22 mouse cellular contexts compared by ENCODE assay signal in the genomic region with DNA sequence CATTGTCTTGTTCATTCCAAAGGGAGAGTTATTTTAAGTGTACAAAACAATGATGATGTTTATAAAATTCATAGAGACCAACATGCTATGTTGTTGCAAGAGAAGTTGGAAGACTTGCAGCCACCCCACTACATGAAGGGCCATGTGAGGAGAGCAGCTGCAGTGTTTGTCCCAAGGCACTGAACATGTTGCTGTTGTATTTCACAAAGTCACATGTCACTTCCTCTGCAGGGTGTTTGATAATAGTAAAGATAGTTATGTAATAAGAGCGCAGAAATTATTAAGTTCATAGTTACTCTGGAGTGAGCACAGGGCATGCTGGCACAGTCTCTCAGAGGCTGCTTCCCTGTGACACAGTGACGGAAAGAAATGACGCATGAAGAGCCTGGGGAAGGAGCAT.
"Had no signal": no experiment of that assay in that cellular context is flagged by ENCODE, and none has a peak within 500 bp of the region (broad histone marks: within the 10 kb centered on the region; RNA-seq: fewer than 3 reads in every experiment).

No protein-coding gene starts in this region.

- ATAC-seq: hindbrain, embryonic 16.5 days; hindbrain, postnatal 0 days; inflammation-experienced regulatory T-cells, adult 6 months; intestine, embryonic 15.5 days; intestine, embryonic 16.5 days; intestine, postnatal 0 days had no signal

- DNase-seq: heart, postnatal 10 days; heart, postnatal 14 days; heart, postnatal 36 days; heart, postnatal 4 days; kidney, adult 11 months; kidney, adult 18-20 months; kidney, adult 2 months; kidney, adult 8-10 months; kidney, adult 9 months; kidney, postnatal 10 days; kidney, postnatal 14 days; kidney, postnatal 25 days; kidney, postnatal 36 days; kidney, postnatal 4 days; layer of hippocampus, adult 9-11 months; layer of hippocampus, postnatal 36 days had no signal
